Mouse (Mus musculus) heart, postnatal 0 days (tissue): ENCODE data around the gene Fer.

Experiments used
- CTCF ChIP-seq: IDR thresholded peaks from 2 replicates; pipeline ENCODE4 v1.5.1; 2016; ENCODE audit warnings: antibody characterized with exemption, control low read depth, low read depth
- EP300 ChIP-seq: IDR thresholded peaks from 2 replicates; pipeline ENCODE4 v1.6.1; 2016; ENCODE audit warnings: antibody characterized with exemption, low read depth

GRCm38 (mm10) chr17:63886988-63887387 lies 24.1 kb downstream of the Fer start:
- TF ChIP-seq CTCF (no peak), EP300 (no peak)
